Mouse (Mus musculus) myocyte (in vitro differentiated cells): Measurements from ENCODE around the gene Nr0b2.

Source experiments
- E2F4 ChIP-seq: IDR thresholded peaks from one replicate; pipeline ENCODE4 v1.6.1; 2011; ENCODE audit warnings: mild to moderate bottlenecking, control low read depth, moderate library complexity; ENCODE audit not compliant: insufficient read depth
- POLR2A ChIP-seq: IDR thresholded peaks from one replicate; pipeline ENCODE4 v1.6.1; 2011; ENCODE audit warnings: low read depth, mild to moderate bottlenecking, control low read depth, moderate library complexity; ENCODE audit not compliant: insufficient read length

GRCm38 (mm10) chr4:133536081-133536480, 17.1 kb upstream of the Nr0b2 start:
- no peak for TF ChIP-seq POLR2A
- TF ChIP-seq E2F4 = no peak
